In genomic region chr6:50382196-50382595, GRCm38 (mm10) we compare ENCODE assay signal across 10 mouse cellular contexts.
DNase-seq lines count a peak whose midpoint lies in the region; ATAC-seq lines count a peak whose summit lies in the region.
"Had no signal": no experiment of that assay in that cellular context is flagged by ENCODE, and none has a peak within 500 bp of the region (broad histone marks: within the 10 kb centered on the region; RNA-seq: fewer than 3 reads in every experiment).

No protein-coding gene starts in this region.

- peaks cover 50% of the 10 kb centered on the region for H3K4me1 ChIP-seq in heart, embryonic 13.5 days
- peaks cover 46% of the 10 kb centered on the region for H3K4me1 ChIP-seq in heart, embryonic 12.5 days (replicated peaks)
- H3K4me1 ChIP-seq in lung, embryonic 15.5 days, result peaks cover 3% of the 10 kb centered on the region; the same call in 1 of the 2 replicates
- H3K4me1 ChIP-seq in limb, embryonic 13.5 days, result peaks cover 53% of the 10 kb centered on the region
- H3K4me1 ChIP-seq in stomach, embryonic 16.5 days (ENCODE audit: control insufficient read depth, insufficient read depth, low read length), result peaks cover 29% of the 10 kb centered on the region
- H3K4me1 ChIP-seq: midbrain, embryonic 15.5 days had no signal

- H3K9ac ChIP-seq in heart, embryonic 13.5 days, result peak overlapping the region; percentile 59
- no peak overlapping the region for H3K9ac ChIP-seq in heart, embryonic 12.5 days
- H3K9ac ChIP-seq in lung, embryonic 15.5 days, result no peak overlapping the region
- H3K9ac ChIP-seq in limb, embryonic 13.5 days, result no peak overlapping the region
- H3K9ac ChIP-seq in stomach, embryonic 16.5 days (ENCODE audit: low read length), result 0 out of 2 replicates have a peak overlapping the region, but pooled peaks have one; percentile 33
- H3K9ac ChIP-seq: midbrain, embryonic 15.5 days had no signal

- no peaks in the 10 kb centered on the region for H3K9me3 ChIP-seq in heart, embryonic 13.5 days
- H3K9me3 ChIP-seq in heart, embryonic 12.5 days (replicated peaks), result no peaks in the 10 kb centered on the region
- no peaks in the 10 kb centered on the region for H3K9me3 ChIP-seq in lung, embryonic 15.5 days
- H3K9me3 ChIP-seq in limb, embryonic 13.5 days, result no peaks in the 10 kb centered on the region
- no peaks in the 10 kb centered on the region for H3K9me3 ChIP-seq in stomach, embryonic 16.5 days (replicated peaks; ENCODE audit: control insufficient read depth, low read length)
- H3K9me3 ChIP-seq: midbrain, embryonic 15.5 days had no signal

- no peak for DNase-seq in lung, postnatal 4 days
- DNase-seq in embryo, embryonic 10 days (ENCODE audit: low spot score), result no peak
- no peak for DNase-seq in spleen, postnatal 10 days (ENCODE audit: low spot score in 2 of 2)
- DNase-seq: cerebellum, postnatal 14 days had no signal

- no peaks in the 10 kb centered on the region for H3K27me3 ChIP-seq in heart, embryonic 13.5 days (replicated peaks)
- H3K27me3 ChIP-seq in heart, embryonic 12.5 days (replicated peaks), result no peaks in the 10 kb centered on the region
- no peaks in the 10 kb centered on the region for H3K27me3 ChIP-seq in lung, embryonic 15.5 days
- H3K27me3 ChIP-seq in limb, embryonic 13.5 days, result no peaks in the 10 kb centered on the region
- no peaks in the 10 kb centered on the region for H3K27me3 ChIP-seq in stomach, embryonic 16.5 days (ENCODE audit: control insufficient read depth, insufficient read depth, low read length)
- H3K27me3 ChIP-seq: midbrain, embryonic 15.5 days had no signal

- peak overlapping the region; percentile 56; the same call in 1 of the 2 replicates for H3K4me2 ChIP-seq in heart, embryonic 13.5 days
- H3K4me2 ChIP-seq in heart, embryonic 12.5 days, result no peak overlapping the region
- H3K4me2 ChIP-seq in lung, embryonic 15.5 days, result peak overlapping the region; percentile 44
- peak overlapping the region; percentile 55 for H3K4me2 ChIP-seq in limb, embryonic 13.5 days (replicated peaks)
- peak overlapping the region; percentile 50 for H3K4me2 ChIP-seq in stomach, embryonic 16.5 days (ENCODE audit: low read depth, low read length)
- H3K4me2 ChIP-seq: midbrain, embryonic 15.5 days had no signal

- no peak for ATAC-seq in heart, embryonic 13.5 days (ENCODE audit: extremely low read depth, insufficient number of reproducible peaks, low FRiP score, low TSS enrichment)
- ATAC-seq in heart, embryonic 12.5 days (ENCODE audit: insufficient number of reproducible peaks, low FRiP score), result no peak
- no peak for ATAC-seq in lung, embryonic 15.5 days (ENCODE audit: borderline replicate concordance, extremely low read depth, low FRiP score, low TSS enrichment)
- no peak for ATAC-seq in limb, embryonic 13.5 days (ENCODE audit: low FRiP score, low read depth)
- no peak for ATAC-seq in stomach, embryonic 16.5 days (ENCODE audit: insufficient read depth, low FRiP score)
- ATAC-seq: midbrain, embryonic 15.5 days had no signal

- H3K36me3 ChIP-seq in heart, embryonic 13.5 days, result no peaks in the 10 kb centered on the region
- H3K36me3 ChIP-seq in heart, embryonic 12.5 days, result no peaks in the 10 kb centered on the region
- no peaks in the 10 kb centered on the region for H3K36me3 ChIP-seq in lung, embryonic 15.5 days
- no peaks in the 10 kb centered on the region for H3K36me3 ChIP-seq in limb, embryonic 13.5 days
- no peaks in the 10 kb centered on the region for H3K36me3 ChIP-seq in stomach, embryonic 16.5 days (ENCODE audit: control insufficient read depth, insufficient read depth, low read length)
- H3K36me3 ChIP-seq: midbrain, embryonic 15.5 days had no signal

- H3K4me3 ChIP-seq in heart, embryonic 13.5 days, result no peak overlapping the region
- H3K4me3 ChIP-seq in heart, embryonic 12.5 days, result no peak overlapping the region
- 0 out of 2 replicates have a peak overlapping the region, but pooled peaks have one; percentile 13 for H3K4me3 ChIP-seq in lung, embryonic 15.5 days
- no peak overlapping the region for H3K4me3 ChIP-seq in limb, embryonic 13.5 days
- H3K4me3 ChIP-seq in stomach, embryonic 16.5 days (replicated peaks; ENCODE audit: low read length), result peak overlapping the region; percentile 32
- H3K4me3 ChIP-seq: midbrain, embryonic 15.5 days had no signal

- 0 out of 2 replicates have a peak overlapping the region, but pooled peaks have one; percentile 26 for H3K27ac ChIP-seq in heart, embryonic 13.5 days (replicated peaks)
- no peak overlapping the region for H3K27ac ChIP-seq in heart, embryonic 12.5 days (ENCODE audit: poor library complexity, severe bottlenecking)
- no peak overlapping the region for H3K27ac ChIP-seq in lung, embryonic 15.5 days
- peak overlapping the region; percentile 55; the same call in 1 of the 2 replicates for H3K27ac ChIP-seq in limb, embryonic 13.5 days
- peak overlapping the region; percentile 92 for H3K27ac ChIP-seq in stomach, embryonic 16.5 days (ENCODE audit: low read length)
- H3K27ac ChIP-seq: midbrain, embryonic 15.5 days had no signal

- 53% methylated on average over 8 of the region's 8 CpGs for whole genome bisulfite sequencing in heart, embryonic 13.5 days
- 45% methylated on average over 8 of the region's 8 CpGs for WGBS in heart, embryonic 12.5 days
- 46% methylated on average over 8 of the region's 8 CpGs for WGBS in lung, embryonic 15.5 days
- 43% methylated on average over 8 of the region's 8 CpGs for WGBS in limb, embryonic 13.5 days
- WGBS in stomach, embryonic 16.5 days, result 27% methylated on average over 8 of the region's 8 CpGs

Comparison
In these comparisons a context has a peak if more than half of its experiments do, and no peak if none do; other contexts are left out.
1. H3K27ac ChIP-seq: peak in heart, embryonic 13.5 days (single experiment), limb, embryonic 13.5 days (single experiment) and stomach, embryonic 16.5 days (single experiment); none in heart, embryonic 12.5 days (single experiment) and lung, embryonic 15.5 days (single experiment).
2. H3K9ac ChIP-seq: peak in heart, embryonic 13.5 days (single experiment) and stomach, embryonic 16.5 days (single experiment); none in heart, embryonic 12.5 days (single experiment), lung, embryonic 15.5 days (single experiment) and limb, embryonic 13.5 days (single experiment).
3. H3K4me3 ChIP-seq: peak in lung, embryonic 15.5 days (single experiment) and stomach, embryonic 16.5 days (single experiment); none in heart, embryonic 13.5 days (single experiment), heart, embryonic 12.5 days (single experiment) and limb, embryonic 13.5 days (single experiment).